Mouse (Mus musculus): ENCODE data around the gene Prss46.

Prss46 gene

DNA sequence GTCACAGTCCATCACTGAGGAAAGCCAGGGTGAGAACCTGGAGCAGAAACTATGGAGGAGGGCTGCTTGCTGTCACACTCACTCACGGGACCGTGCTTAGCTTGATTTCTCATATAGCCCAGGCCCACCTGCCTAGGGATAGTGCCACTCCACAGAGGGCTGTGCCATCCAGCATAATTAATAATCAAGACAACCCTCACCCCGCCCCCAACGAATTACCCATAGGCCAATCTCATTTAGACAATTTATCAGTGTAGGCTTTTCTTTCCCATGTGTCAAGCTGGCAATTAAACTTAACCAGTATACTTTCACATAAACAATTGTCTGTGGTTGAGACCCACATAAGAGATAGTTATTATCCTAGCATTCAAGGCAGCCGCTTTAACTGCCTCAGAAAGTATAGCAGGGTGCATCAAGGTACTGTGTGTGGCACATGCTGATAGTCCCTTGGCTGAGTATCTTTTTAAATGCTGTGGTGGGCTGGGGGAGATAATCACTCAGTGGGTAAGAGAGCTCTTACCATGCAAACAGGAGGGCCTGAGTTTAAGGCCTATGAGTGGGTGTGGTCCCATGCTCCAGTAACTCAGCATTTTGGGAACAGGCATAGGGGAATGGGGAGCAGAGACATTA, 14.8 kb downstream of the Prss46 start:
- DNase-seq (ENCODE audit: low read depth): no peak

DNA sequence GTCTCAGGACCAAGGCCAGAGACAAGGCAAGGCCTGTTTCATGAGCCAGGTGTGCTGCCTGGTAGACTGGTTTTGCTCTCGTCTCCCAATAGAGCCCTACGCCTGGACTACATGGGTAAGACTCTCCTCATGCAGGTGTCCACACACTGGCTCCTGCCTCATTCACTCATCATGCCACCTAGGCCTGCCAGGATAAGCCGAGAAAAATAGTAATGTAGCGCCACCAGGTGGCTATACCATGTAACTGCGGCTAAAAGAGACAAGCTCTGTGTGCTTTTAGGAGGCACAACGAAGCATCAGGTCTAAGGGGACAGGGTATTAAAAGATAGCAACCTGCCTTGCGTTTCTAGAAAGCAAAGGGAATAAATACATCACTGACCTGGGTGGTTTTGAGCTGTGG, 26.7 kb downstream of the Prss46 start:
- peak; percentile 71 for DNase-seq (ENCODE audit: low read depth)

DNA sequence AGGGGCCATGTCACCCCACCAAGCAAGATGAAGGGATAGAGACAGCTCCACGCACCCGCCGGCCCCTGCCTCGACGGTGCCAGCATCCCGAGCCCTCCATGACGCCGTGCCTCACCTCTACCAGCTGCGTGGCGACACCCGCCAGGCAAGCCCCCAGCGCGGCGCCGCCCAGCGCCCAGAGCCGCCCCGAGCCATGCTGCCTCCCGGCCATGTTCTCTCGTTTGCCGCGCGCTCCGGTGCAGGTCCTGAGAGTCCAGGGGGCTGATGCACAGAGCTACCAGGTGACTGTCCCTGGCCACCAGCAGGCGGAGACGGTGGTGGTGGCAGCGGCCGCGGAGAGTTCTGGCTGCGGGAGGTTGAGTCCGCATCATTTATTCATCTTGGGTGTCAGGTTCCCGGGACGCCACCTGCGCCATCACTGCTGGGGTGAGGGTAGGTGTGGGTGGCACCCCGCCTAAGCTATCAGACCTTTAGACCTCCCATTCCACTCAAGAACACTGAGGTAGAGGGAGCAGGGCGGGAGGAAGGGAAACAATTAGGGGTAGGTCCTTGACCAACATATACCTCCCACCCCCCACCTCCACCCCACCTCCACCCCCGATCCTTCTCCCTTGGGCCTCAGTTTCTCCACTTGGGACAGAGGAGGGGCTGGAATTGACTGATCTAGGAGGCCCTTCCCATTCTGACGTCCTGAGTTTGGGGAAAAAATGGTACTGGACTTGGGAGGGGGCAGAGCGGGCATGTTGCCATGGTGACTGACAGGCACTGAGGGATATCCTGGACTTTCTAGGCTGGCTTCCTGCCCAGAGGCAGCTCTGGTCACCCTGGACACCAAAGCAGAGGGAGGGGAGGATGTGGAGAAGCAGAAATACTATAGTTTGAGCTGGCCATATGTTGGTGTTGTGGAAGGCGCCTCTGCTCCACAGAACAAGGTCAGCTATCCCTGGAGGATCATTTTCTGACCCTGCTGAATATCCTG, 29.7 kb downstream of the Prss46 start:
- no peak for DNase-seq (ENCODE audit: low read depth)

DNA sequence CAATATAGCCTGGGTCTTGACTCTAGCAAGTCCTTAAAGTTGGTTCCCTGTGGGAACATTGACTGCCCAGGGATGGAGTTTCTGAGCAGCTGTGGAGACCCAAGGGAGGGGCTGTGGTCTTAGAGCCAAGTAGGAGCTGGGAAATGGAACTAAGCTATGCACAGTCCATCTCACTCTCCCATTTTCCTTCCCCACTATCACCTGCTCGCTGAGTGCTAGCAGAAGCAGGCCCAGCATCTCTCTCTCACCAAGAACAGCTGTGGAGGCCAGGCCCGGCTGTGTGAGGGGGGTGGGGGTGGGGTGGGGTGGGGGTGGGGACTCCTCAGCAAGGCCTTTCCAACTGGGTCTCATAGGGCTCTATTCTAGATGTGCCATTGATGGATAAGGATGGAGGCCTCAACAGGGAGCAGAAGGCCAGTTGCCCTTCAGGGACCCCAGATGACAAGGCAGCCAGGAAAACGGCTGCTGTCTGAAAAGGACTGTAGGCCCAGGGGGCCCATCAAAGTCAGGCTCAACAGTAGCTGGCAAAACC, 30.4 kb downstream of the Prss46 start:
- no peak for DNase-seq (ENCODE audit: low read depth)

DNA sequence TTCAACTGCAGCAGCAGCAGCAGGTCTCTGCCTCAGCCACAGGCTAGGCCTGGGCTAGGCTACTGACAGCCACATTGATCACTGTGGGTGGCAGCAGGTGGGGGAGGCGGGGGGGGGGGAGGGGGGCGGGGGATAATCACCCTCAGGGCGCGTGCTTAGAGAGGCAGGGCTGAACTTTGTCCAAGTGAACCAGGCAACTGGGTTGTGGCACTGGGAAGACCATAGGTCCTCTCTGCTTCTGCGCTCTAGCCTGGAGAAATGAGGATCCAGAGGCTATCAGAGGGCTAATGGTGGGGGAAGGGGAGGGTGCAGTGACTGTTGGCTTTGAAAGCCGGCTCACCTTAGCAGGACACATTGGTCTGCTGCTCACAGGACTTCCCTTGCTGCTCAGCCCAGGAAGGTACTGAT, 31.0 kb downstream of the Prss46 start:
- no peak for DNase-seq (ENCODE audit: low read depth)

DNA sequence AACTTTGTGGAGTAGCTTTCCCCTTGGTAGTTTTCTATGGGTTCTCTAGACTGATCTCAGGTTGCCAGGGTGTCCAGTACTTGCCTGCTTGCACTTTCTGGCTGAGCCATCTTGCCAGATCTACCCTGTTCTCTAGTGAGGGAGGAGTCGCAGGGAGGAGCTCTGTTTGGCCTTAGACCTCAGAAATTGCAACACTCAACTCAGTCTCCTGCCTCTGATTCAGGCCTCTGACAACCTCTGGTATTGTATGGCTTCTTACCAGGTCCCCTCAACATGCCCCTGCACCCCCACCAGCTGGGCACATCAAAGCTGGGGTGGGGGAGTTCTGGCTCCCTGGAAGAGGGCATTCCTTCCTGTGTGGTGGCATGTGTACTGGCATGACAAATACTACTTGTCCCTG, 33.0 kb downstream of the Prss46 start:
- peak; percentile 58 for DNase-seq (ENCODE audit: low read depth)

DNA sequence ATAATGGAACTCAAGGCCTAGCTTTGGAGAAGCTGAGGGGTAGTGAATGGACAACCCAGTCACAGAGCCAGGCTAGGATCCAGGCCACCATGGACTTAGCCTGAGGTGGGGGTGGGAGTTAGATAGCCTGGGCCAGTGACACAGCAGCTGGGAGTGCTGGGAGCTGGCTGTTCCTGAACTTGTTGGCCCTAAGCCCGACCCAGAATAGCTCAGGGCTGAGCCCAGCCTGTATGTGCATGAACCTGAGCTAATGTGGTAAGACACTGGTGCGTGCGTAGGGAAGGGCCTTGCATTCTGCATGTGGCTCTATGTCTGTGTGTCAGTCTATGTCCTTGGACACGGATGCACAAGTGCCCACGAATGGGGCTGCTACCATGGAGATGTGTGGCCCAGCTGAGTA, 33.6 kb downstream of the Prss46 start:
- peak; percentile 22 for DNase-seq (ENCODE audit: low read depth)

DNA sequence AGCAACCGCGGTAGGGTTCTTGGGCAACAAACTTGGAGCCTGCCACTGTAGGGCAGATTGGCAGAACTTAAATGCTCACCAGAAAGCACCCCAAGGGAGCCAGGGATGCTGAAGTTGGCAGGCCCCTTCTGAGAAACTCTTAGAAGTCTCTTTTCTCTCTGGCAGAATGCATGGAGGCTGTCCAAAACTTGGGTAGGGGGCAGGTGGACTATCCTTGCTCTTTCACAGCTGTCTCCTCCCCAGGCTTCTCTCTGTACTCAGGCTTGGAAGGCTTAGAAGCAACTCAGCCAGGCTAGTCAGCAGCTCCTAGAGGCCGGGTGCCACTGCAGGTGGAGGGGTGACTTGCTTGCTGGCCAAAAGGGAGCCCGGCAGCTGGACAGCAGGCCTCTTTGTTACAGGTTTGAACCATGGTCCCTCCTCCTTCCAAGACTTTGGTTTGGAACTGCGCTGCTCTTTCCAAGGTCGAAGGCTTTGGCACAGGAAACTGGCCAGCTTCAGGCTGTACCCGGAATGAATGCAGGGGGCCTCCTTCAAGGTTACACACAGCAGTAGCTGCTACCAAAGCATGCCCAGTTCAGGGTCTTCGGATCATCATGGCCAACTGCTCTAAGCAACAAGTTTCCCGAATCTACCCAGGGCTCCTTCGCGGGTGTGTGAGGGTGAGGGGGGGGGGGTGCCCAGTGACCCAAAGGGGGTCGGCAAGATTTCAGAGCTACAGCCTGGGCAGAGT, 35.0 kb downstream of the Prss46 start, which contains the start of gene Als2cl:
Gene Als2cl, plus strand, starts transcription at position 680 of the 730 bp plus-strand sequence.
- DNase-seq (ENCODE audit: low read depth): no peak

DNA sequence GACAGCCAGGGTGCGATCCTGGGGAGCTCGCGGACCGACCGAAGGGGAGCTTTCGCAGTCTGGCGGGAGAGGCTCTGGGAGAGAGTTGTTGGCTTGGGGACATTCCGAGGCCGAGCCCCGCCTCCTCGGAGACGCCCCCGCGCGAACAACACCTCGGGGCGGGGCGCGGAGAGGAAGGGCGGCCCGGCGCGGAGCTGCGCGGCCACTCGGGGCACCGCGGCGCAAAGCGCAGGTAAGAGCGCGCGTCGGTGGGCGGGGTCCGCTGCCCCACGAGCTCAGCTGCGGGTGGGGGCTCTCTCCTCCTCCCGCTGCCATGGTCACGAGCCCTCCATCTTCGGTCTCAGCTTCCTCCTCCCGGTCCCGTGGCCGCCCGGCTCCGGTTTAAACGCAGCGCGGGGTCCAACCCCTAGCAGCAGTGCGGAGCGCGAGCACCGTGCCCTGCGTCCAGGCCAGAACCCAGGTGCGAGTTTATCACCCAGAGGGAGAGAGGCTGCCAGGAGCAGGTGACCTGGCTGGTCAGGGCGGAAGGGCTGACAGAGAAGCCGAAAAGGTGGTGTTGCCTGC, 35.8 kb downstream of the Prss46 start, which contains the start of gene Tmie:
Gene Tmie, minus strand, starts transcription at position 116 of the 564 bp plus-strand sequence.
- DNase-seq (ENCODE audit: low read depth): no peak

DNA sequence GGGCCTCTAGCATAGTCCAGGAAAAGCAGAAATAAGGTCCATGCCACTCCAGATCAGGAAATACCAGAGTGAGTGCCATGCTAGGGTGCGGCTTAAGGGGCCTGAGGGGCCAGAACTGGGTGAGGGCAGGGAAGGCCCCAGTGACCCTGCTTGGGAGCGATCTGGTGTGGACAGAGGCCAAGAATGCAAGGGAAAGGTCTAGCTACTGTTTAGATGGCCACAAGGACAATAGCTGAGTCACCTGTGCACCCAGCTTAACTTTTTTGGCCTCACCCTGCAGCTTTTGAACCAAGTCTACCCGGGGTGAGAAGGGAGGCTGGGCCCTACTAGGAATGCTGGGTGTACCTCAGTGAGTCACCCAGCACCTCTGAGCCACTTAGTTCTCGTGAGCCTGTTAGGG, 36.5 kb downstream of the Prss46 start:
- no peak for DNase-seq (ENCODE audit: low read depth)

DNA sequence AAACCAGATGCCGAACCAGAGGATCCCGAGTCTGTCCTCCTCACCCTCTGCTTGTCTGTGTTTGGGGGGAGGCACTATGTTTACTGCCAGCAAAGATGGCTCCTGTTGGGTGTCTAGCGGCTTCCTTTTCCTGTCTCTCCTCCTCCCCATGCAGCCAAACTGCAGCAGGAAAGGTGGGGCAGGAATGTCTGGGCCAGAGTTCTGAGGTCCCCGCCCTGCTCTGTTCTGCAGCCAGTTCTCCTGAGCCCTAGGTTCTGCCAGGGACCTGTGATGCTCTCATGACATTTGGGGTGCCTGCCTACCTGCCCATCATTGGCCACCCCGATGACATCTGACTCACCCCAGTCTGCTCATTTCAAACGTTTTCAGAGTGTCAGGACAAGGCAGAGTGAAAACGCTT, 37.6 kb downstream of the Prss46 start:
- DNase-seq (ENCODE audit: low read depth): no peak

DNA sequence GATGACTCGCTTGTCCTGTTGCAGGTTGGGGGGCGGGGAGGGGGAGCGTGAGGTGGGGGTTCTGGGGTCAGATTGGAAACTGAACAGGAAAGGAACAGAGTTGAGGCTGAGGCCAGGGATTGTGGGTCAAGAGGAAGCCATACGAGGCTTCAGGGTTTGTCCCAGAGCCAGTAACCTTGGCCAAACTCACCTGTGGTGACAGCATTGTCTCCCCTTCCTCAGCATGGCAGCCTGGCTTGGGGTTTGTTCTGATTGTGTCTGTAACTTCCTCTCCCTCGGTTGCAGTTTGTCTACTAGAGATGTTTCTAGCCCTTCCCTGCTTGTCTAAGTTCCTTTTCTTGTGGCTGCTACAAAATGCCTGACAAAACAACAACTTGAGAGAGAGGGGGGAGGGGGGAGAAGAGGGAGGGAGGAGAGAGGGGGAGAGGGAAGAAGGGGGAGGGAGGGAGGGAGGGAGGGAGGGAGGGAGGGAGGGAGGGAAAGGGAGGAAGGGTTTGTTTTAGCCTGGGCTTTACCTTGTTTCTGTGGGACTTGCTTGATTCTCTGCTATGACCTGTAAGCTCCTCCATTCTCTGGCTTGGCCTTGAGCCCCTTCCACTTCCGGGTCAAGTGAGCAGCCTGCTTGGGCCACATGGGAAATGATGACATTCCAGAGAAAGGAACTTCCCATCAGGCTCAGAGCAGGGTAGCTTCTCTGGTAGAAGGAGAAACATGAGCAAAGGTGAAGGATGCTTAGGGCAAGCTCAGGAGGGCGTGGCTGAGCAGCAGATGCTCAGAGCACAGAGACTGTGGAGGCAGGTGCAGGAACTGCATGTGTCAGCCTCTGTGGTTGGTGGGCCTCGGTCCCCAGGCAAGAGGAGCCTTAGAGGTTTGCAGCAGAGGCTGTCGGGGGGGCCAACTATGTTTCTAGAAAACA, 43.3 kb downstream of the Prss46 start:
- peak; percentile 45 for DNase-seq (ENCODE audit: low read depth)

DNA sequence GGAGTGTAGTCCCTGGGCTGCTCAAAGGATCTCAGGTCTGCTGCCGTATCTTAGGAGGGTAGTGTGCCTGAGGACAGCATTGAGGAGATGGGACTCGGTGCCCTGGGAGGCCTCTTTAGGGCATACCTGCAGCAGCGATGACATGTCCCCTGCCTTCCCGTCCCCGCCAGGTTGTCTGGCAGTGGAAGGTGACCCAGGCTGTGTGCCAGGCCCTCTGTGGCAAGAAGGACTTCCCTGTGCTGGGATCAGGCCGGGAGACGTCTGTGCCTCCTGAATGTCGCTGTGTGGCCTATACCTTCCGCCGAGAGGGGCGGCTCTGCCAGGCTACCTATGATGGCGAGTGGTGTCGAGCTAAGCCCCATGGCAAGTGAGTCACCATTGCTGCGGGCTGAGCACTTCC, 44.6 kb downstream of the Prss46 start:
- no peak for DNase-seq (ENCODE audit: low read depth)

DNA sequence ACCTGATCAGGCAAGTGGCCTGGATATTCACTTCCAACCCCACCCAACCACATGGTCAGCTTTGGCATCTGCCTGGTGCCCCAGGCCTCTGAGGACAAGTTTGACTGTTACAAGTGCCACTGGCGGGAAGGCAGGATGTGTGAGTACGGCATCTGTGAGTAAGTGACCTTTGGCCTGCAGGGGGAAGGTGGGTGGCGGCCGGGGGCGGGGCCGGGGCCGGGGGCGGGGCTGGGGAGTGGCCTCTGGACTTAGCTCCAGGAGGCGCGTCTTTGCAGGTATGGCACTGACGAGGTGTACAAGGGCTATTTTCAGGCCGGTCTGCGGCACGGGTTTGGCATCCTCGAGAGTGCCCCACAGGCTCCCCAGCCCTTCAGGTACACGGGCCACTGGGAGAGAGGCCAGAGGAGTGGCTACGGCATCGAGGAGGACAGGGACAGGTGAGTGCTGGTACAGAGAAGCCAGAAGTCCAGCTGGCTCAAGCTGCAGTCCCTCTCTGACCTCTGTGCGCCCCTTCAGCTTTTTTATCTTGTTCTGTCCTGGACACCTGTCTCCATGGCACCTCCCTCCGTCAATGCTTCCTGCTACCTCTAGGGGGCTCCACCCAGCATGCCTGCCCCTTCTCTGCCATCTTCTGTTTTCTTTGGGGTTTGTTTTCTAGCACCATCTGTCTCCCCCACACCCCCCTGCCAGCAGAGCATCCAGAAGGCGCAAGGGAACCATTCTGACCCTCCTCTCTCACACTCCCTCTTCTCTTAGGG, 45.9 kb downstream of the Prss46 start:
- DNase-seq (ENCODE audit: low read depth): peak; percentile 53

DNA sequence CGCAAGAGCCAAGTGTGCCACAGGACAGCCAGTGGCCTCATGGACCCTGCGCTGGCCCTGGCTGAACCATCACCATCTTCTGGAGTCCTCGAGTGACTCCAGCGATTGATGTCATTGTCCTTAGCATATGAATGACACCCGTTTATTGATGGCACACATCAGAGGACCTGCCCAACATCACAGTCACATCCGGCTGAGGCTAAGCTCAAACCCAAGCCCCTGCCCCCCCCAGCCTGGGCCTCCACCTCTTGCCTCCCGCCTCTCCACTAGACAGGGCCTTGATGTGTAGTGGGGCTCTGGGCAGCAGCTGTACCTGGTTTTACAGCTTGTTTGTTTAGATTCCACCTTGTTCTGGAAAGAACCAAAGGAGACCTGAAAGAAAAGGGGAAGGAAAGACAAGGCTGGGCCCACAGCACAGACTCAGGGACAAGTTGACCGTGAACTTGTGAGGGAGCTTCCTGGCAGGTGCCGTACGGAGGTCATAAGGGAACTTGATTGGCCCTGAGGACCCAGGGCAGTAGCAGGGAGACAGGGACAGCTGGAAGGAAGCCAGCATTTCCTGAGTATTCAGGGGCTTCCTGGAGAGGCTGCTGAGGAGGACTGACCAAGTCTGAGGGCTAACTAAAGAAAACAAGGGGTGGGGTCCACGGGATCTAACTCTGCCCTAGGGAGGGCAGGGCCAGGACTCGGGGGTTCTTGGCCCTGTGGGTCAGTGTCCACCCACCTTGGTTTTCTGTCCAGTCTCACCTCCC, 46.9 kb downstream of the Prss46 start:
- DNase-seq (ENCODE audit: low read depth): peak; percentile 36

DNA sequence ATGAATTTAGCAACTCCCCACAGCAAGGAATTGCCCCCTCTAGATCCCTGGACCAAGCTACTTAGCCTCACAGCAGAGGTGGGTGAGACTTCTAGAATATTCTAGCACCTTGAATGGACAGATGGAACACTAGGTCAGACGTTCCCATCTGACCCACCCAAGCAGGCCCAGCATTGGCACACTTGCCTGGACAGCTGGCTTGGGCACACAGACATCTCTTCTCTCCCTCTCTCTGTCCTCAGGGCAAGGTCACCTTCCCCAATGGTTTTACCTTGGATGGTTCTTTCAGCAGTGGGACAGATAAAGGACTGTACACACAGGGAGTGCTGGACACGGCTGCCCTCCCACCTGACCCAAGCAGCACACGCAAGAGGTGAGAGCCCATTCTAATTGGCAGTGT, 48.2 kb downstream of the Prss46 start:
- DNase-seq (ENCODE audit: low read depth): no peak

DNA sequence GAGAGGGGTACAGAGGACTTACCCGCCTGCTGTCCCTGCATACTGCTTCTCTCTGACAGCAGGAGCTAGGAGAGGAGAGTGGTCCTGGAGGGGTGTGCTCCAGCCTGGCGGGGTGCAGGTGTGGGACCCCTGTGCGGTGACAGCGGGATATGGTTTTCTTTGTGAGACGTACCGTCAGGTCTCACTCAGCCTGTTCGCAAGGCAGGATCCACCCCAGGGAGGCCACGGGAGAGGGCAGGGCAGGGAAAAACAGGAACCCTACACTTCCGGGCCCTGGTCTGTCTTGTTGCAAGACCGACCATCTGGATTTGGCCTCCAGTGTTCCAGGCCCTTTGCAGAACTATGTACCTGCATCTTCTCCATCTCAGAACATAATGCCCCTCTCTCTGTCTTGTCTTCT, 49.1 kb downstream of the Prss46 start:
- DNase-seq (ENCODE audit: low read depth): no peak

DNA sequence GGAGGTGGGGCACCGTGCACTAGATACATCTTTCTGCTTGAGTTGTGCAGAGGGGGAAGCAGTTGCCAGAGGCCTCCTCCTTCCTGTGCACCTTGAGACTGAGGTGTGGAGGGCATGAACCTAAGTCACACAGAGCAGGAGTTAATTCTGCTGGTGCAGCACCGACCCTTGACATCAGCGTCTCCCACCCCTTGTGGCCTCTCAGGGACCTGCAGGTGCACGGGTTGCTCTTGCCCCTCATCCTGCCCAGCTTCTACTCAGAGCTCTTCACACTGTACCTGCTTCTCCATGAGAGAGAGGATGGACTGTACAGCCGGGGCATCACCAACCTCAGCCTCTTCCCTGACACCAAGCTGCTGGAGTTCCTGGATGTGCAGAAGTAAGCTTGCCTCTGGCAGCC, 51.2 kb downstream of the Prss46 start:
- DNase-seq (ENCODE audit: low read depth): no peak

DNA sequence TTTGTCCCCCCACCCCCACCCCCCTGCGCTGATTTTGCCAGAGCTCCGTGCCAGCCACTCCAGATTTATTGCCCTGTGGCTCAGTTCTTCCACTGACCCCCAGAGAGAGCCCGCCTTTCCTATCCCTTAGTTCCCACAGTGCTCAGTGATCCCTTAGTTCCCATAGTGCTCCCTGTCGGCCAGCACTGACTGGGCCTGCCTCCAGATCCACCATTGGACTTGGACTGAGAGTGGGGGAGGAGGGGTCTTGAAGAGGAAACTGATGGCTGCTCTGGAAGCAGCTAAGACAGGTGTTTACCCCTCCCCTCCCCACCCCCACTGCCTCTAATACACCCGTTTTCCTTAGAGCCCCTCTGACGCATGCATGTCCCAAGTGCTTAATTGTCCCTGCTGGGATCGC, 51.7 kb downstream of the Prss46 start:
- DNase-seq (ENCODE audit: low read depth): no peak
